Mouse (Mus musculus): ENCODE results near the gene H2-M9. TPM values are rescaled to one million over a fixed set of nuclear protein-coding genes. Genes with fewer than 3 reads are reported as not detected.

Gene H2-M9
- total RNA-seq (2021): not detected
- long read RNA-seq, experiment 1: 0 reads
- long read RNA-seq, experiment 2: 0 reads

- no peak for DNase-seq (ENCODE audit: low spot score in 2 of 2)
Measured at GRCm38 (mm10) chr17:36642566-36642965, at the start of gene H2-M9. Gene H2-M9, minus strand, starts transcription at chr17:36642666.

GRCm38 (mm10) chr17:36672119-36672518 is 29.7 kb upstream of the H2-M9 start, which contains the start of gene H2-M1:
Gene H2-M1, minus strand, starts transcription at chr17:36672219.
- DNase-seq (ENCODE audit: low spot score in 2 of 2): no peak

Other genes starting within 250 kb of the H2-M9 start
- not detected for gene H2-M10.4, start 180.3 kb downstream of the H2-M9 start, total RNA-seq (2021)
- not detected for gene H2-M11, start 95.6 kb downstream of the H2-M9 start, total RNA-seq (2021)
- not detected for gene H2-M1, start 29.6 kb upstream of the H2-M9 start, total RNA-seq (2021)
- gene H2-M10.5, start 130.2 kb upstream of the H2-M9 start, total RNA-seq (2021): not detected
- gene H2-M10.6, start 169.5 kb upstream of the H2-M9 start, total RNA-seq (2021): not detected
- 10 to 100 TPM; 20.1 to 20.2 TPM for gene Trim26, start 194.5 kb upstream of the H2-M9 start, total RNA-seq (2021)
- not detected for gene Trim15, start 224.5 kb upstream of the H2-M9 start, total RNA-seq (2021)
- not detected for gene Trim10, start 226.9 kb upstream of the H2-M9 start, total RNA-seq (2021)
- under 1 TPM in 1 of 2 experiments, not detected in 1; 0.40 TPM for gene Trim40, start 247.5 kb upstream of the H2-M9 start, total RNA-seq (2021)